Mouse (Mus musculus) small intestine, adult 2 months (tissue): Measurements from ENCODE around the gene Acoxl.

Experiments used
- CTCF ChIP-seq: fragments of 200-500 bp; IDR thresholded peaks from 2 replicates; pipeline ENCODE4 v1.5.1; 2012; ENCODE audit warnings: low read depth, mild to moderate bottlenecking, control low read depth, inconsistent platforms, low read length, moderate library complexity, mixed read lengths; ENCODE audit not compliant: insufficient replicate concordance, insufficient read length; ENCODE audit errors: extremely low read depth
- POLR2A ChIP-seq: fragments of 200-500 bp; IDR thresholded peaks from 2 replicates; pipeline ENCODE4 v1.6.1; 2012; ENCODE audit warnings: low read depth, mild to moderate bottlenecking, control low read depth, inconsistent platforms, low read length, moderate library complexity

GRCm38 (mm10) chr2:128133865-128134264 lies 295.2 kb downstream of the Acoxl start:
- TF ChIP-seq CTCF = no peak
- no peak for TF ChIP-seq POLR2A
